Mouse (Mus musculus) kidney, adult 2 months (tissue): Measurements from ENCODE around the gene Tspan14.

ENCODE experiments used
- CTCF ChIP-seq: fragments of 200-500 bp; conservative IDR thresholded peaks from 2 replicates; pipeline ENCODE4 v1.5.1; 2011; ENCODE audit warnings: low read depth, mild to moderate bottlenecking, control low read depth, low read length, moderate library complexity, mixed read lengths; ENCODE audit not compliant: insufficient read depth, insufficient read length
- POLR2A ChIP-seq: fragments of 200-500 bp; IDR thresholded peaks from one replicate; pipeline ENCODE4 v1.6.1; 2011; ENCODE audit warnings: low read depth, low read length, control low read depth

DNA sequence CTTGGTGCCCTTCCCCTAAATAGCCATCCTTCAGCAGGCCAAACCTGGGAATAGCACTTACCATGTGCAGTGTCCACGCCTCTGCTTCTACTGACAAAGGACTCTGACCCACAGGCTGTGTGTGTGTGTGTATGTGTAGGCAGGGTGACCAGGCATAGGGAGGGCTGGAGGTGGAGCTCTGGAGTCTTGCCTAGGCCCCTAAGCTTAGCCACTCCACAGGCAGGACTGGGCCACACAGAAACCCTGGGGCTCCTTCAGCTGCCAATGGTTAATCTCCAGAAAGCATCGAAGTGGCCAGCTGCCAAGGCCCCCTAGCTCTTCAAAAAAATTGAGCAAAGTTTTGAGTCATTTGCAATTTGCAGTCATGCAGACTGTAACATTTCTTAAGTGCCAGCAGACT is 41.5 kb upstream of the Tspan14 start:
- TF ChIP-seq CTCF = no peak
- no peak for TF ChIP-seq POLR2A
